Comparison of ENCODE assay signal across 15 mouse cellular contexts in genomic region chr8:124252533-124252950, GRCm38 (mm10). TPM values are rescaled to one million over a fixed set of nuclear protein-coding genes. Genes with fewer than 3 reads are reported as not detected.
DNase-seq lines count a peak whose midpoint lies in the region; ATAC-seq lines count a peak whose summit lies in the region.
"Had no signal": no experiment of that assay in that cellular context is flagged by ENCODE, and none has a peak within 500 bp of the region (broad histone marks: within the 10 kb centered on the region; RNA-seq: fewer than 3 reads in every experiment).

No protein-coding gene starts in this region.

- no peak overlapping the region for H3K4me3 ChIP-seq in forebrain, embryonic 15.5 days
- H3K4me3 ChIP-seq in forebrain, embryonic 12.5 days (replicated peaks), result no peak overlapping the region
- H3K4me3 ChIP-seq in neural tube, embryonic 14.5 days (ENCODE audit: low read depth, low read length), result no peak overlapping the region
- no peak overlapping the region for H3K4me3 ChIP-seq in neural tube, embryonic 15.5 days (replicated peaks)
- H3K4me3 ChIP-seq in stomach, embryonic 16.5 days (replicated peaks; ENCODE audit: low read length), result no peak overlapping the region
- H3K4me3 ChIP-seq: midbrain, embryonic 12.5 days; neural tube, embryonic 12.5 days had no signal

- no peaks in the 10 kb centered on the region for H3K9me3 ChIP-seq in forebrain, embryonic 15.5 days
- H3K9me3 ChIP-seq in forebrain, embryonic 12.5 days, result no peaks in the 10 kb centered on the region
- no peaks in the 10 kb centered on the region for H3K9me3 ChIP-seq in neural tube, embryonic 14.5 days (ENCODE audit: control insufficient read depth, low read length)
- H3K9me3 ChIP-seq in neural tube, embryonic 15.5 days (replicated peaks), result no peaks in the 10 kb centered on the region
- H3K9me3 ChIP-seq in stomach, embryonic 16.5 days (replicated peaks; ENCODE audit: control insufficient read depth, low read length), result no peaks in the 10 kb centered on the region
- H3K9me3 ChIP-seq: midbrain, embryonic 12.5 days; neural tube, embryonic 12.5 days had no signal

- H3K27ac ChIP-seq in forebrain, embryonic 15.5 days (replicated peaks), result peak overlapping the region; percentile 24
- no peak overlapping the region for H3K27ac ChIP-seq in forebrain, embryonic 12.5 days
- H3K27ac ChIP-seq in neural tube, embryonic 14.5 days (ENCODE audit: low read depth, low read length), result 0 out of 2 replicates have a peak overlapping the region, but pooled peaks have one; percentile 5
- no peak overlapping the region for H3K27ac ChIP-seq in neural tube, embryonic 15.5 days (replicated peaks)
- H3K27ac ChIP-seq in stomach, embryonic 16.5 days (ENCODE audit: low read length), result peak overlapping the region; percentile 18; the same call in 1 of the 2 replicates
- H3K27ac ChIP-seq: midbrain, embryonic 12.5 days; neural tube, embryonic 12.5 days had no signal

- 69% methylated on average over 5 of the region's 5 CpGs for WGBS in forebrain, embryonic 15.5 days
- WGBS in forebrain, embryonic 12.5 days, result 89% methylated on average over 5 of the region's 5 CpGs
- 94% methylated on average over 5 of the region's 5 CpGs for WGBS in neural tube, embryonic 14.5 days
- WGBS in neural tube, embryonic 15.5 days, result 82% methylated on average over 5 of the region's 5 CpGs
- 67% methylated on average over 5 of the region's 5 CpGs for WGBS in stomach, embryonic 16.5 days

- peaks cover 52% of the 10 kb centered on the region for H3K4me1 ChIP-seq in forebrain, embryonic 15.5 days
- H3K4me1 ChIP-seq in forebrain, embryonic 12.5 days, result peaks cover 53% of the 10 kb centered on the region
- peaks cover 26% of the 10 kb centered on the region for H3K4me1 ChIP-seq in neural tube, embryonic 14.5 days (ENCODE audit: control insufficient read depth, insufficient read depth, low read length)
- peaks cover 47% of the 10 kb centered on the region for H3K4me1 ChIP-seq in neural tube, embryonic 15.5 days
- peaks cover 53% of the 10 kb centered on the region for H3K4me1 ChIP-seq in stomach, embryonic 16.5 days (ENCODE audit: control insufficient read depth, insufficient read depth, low read length)

- no peak overlapping the region for H3K9ac ChIP-seq in forebrain, embryonic 15.5 days (replicated peaks)
- no peak overlapping the region for H3K9ac ChIP-seq in forebrain, embryonic 12.5 days
- H3K9ac ChIP-seq in neural tube, embryonic 14.5 days (replicated peaks; ENCODE audit: low read depth, low read length), result no peak overlapping the region
- no peak overlapping the region for H3K9ac ChIP-seq in neural tube, embryonic 15.5 days (replicated peaks)
- H3K9ac ChIP-seq in stomach, embryonic 16.5 days (ENCODE audit: low read length), result no peak overlapping the region
- H3K9ac ChIP-seq: neural tube, embryonic 12.5 days had no signal

- DNase-seq in layer of hippocampus, adult 9-10 months (ENCODE audit: low spot score), result peak; percentile 56
- no peak for DNase-seq in ovary, postnatal 36 days (ENCODE audit: low spot score)
- DNase-seq in embryo, embryonic 10 days (ENCODE audit: low spot score), result no peak
- DNase-seq: adrenal gland, adult 8-10 months; cerebellum, adult 18-20 months; gastrocnemius, postnatal 10 days had no signal

- no peaks in the 10 kb centered on the region for H3K27me3 ChIP-seq in forebrain, embryonic 15.5 days
- no peaks in the 10 kb centered on the region for H3K27me3 ChIP-seq in forebrain, embryonic 12.5 days
- H3K27me3 ChIP-seq in neural tube, embryonic 14.5 days (ENCODE audit: control insufficient read depth, insufficient read depth, low read length), result no peaks in the 10 kb centered on the region
- no peaks in the 10 kb centered on the region for H3K27me3 ChIP-seq in neural tube, embryonic 15.5 days (replicated peaks)
- H3K27me3 ChIP-seq in stomach, embryonic 16.5 days (ENCODE audit: control insufficient read depth, insufficient read depth, low read length), result no peaks in the 10 kb centered on the region
- H3K27me3 ChIP-seq: midbrain, embryonic 12.5 days; neural tube, embryonic 12.5 days had no signal

- H3K36me3 ChIP-seq in forebrain, embryonic 15.5 days, result no peaks in the 10 kb centered on the region
- no peaks in the 10 kb centered on the region for H3K36me3 ChIP-seq in forebrain, embryonic 12.5 days (replicated peaks)
- H3K36me3 ChIP-seq in neural tube, embryonic 14.5 days (ENCODE audit: control insufficient read depth, insufficient read depth, low read length), result no peaks in the 10 kb centered on the region
- H3K36me3 ChIP-seq in neural tube, embryonic 15.5 days, result no peaks in the 10 kb centered on the region
- H3K36me3 ChIP-seq in stomach, embryonic 16.5 days (ENCODE audit: control insufficient read depth, insufficient read depth, low read length), result no peaks in the 10 kb centered on the region
- H3K36me3 ChIP-seq: midbrain, embryonic 12.5 days; neural tube, embryonic 12.5 days had no signal

- ATAC-seq in forebrain, embryonic 15.5 days (replicated peaks), result no peak
- no peak for ATAC-seq in forebrain, embryonic 12.5 days (ENCODE audit: low FRiP score)
- ATAC-seq in neural tube, embryonic 14.5 days (ENCODE audit: low read depth), result no peak
- no peak for ATAC-seq in neural tube, embryonic 15.5 days (ENCODE audit: low FRiP score)
- no peak for ATAC-seq in stomach, embryonic 16.5 days (ENCODE audit: insufficient read depth, low FRiP score)
- ATAC-seq: inflammation-experienced regulatory T-cells, adult 6 months had no signal

- no peak overlapping the region for H3K4me2 ChIP-seq in forebrain, embryonic 15.5 days (replicated peaks)
- no peak overlapping the region for H3K4me2 ChIP-seq in forebrain, embryonic 12.5 days
- H3K4me2 ChIP-seq in neural tube, embryonic 14.5 days (ENCODE audit: low read depth, low read length), result no peak overlapping the region
- H3K4me2 ChIP-seq in neural tube, embryonic 15.5 days, result no peak overlapping the region
- no peak overlapping the region for H3K4me2 ChIP-seq in stomach, embryonic 16.5 days (ENCODE audit: low read depth, low read length)
- H3K4me2 ChIP-seq: liver, embryonic 11.5 days; midbrain, embryonic 12.5 days; neural tube, embryonic 12.5 days had no signal

RNA-seq across cellular contexts. Expression of gene Galnt2, which starts 21.4 kb away (rescaled TPM):
- 54.2 and 56.3 TPM in 2 replicates for polyA plus RNA-seq in forebrain, embryonic 15.5 days (2015; fragmentation: Nextera tagmentation; extraction: Ambion mirVana)
- 62.5 and 71.8 TPM in 2 replicates for polyA plus RNA-seq in forebrain, embryonic 12.5 days (2016; fragmentation: Nextera tagmentation; extraction: Ambion mirVana)
- polyA plus RNA-seq in neural tube, embryonic 14.5 days (2014; fragmentation: Nextera tagmentation; extraction: Ambion mirVana), result 55.8 and 57.7 TPM in 2 replicates
- 59.7 and 62.7 TPM in 2 replicates for polyA plus RNA-seq in neural tube, embryonic 15.5 days (2015; fragmentation: Nextera tagmentation; extraction: Ambion mirVana)
- 47.4 and 49.3 TPM in 2 replicates for polyA plus RNA-seq in stomach, embryonic 16.5 days (2015; fragmentation: Nextera tagmentation; extraction: Ambion mirVana)

Comparison
In these comparisons a context has a peak if more than half of its experiments do, and no peak if none do; other contexts are left out.
1. H3K27ac ChIP-seq: peak in forebrain, embryonic 15.5 days (single experiment), neural tube, embryonic 14.5 days (single experiment) and stomach, embryonic 16.5 days (single experiment); none in forebrain, embryonic 12.5 days (single experiment) and neural tube, embryonic 15.5 days (single experiment).